Mouse (Mus musculus) left cerebral cortex, adult 2 months (tissue): ENCODE measurements around the gene Pax7. TPM values are rescaled to one million over a fixed set of nuclear protein-coding genes. Genes with fewer than 3 reads are reported as not detected.

Experiments used
- DNase-seq, 2 experiments: peaks; one replicate each; pipeline ENCODE4 v3.0.0; 2021 to 2022; ENCODE audit warnings: low spot score in 2 of 2, mixed read lengths in 1 of 2; ENCODE audit errors: extremely low spot score in 1 of 2
- H3K27ac ChIP-seq: fragments of 200-600 bp; 2 replicates; pipeline ENCODE4 v1.8.1; 2022
- H3K4me3 ChIP-seq: fragments of 200-600 bp; 2 replicates; pipeline ENCODE4 v1.8.1; 2022
- CTCF ChIP-seq: fragments of 200-600 bp; IDR thresholded peaks from 2 replicates; pipeline ENCODE4 v1.8.1; 2022; ENCODE audit warnings: antibody characterized with exemption, mild to moderate bottlenecking, moderate library complexity
- intact Hi-C: fragments of 180-260 bp; cut with DNase I; formaldehyde crosslinking; loops from one replicate; pipeline ENCODE4 v1.15.1; 2025
- total RNA-seq, 2 experiments: library from RNA; stranded (reverse); gene quantifications; 2 replicates each; pipeline ENCODE4 v1.2.3; 2021

Gene Pax7
- total RNA-seq, 2 experiments from 2014 or later: not detected

DNA sequence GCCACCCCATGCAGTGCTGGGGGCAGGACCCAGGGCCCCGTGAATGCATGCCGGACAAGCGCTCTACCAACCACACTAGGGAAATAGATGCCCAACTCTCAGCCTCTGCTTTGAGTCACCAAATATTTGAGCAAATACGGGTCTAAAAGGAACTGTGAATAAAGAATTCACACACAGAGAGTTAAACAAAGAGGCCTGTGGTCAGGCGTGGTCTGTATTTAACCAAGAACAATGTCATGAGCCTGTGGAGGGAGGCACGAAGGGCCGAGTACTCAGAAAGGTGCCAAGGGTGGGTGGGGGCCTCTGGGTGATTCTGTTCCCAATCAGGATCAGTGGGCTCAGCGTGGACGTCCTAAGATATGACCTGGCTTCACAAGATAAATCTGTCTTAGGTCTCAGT is 145.3 kb downstream of the Pax7 start:
- no peak overlapping the region for H3K27ac ChIP-seq
- H3K4me3 ChIP-seq: no peak overlapping the region
- intact Hi-C loops: no loop called here

More for the DNA sequence above, 145.3 kb downstream of the Pax7 start:
- DNase-seq: no peak
- no peak for TF ChIP-seq CTCF

Other genes starting within 250 kb of the Pax7 start
- not detected for gene Gm21969, start 230.3 kb downstream of the Pax7 start, total RNA-seq
- 10 to 100 TPM; 16.9 to 17.0 TPM for gene Aldh4a1, start 210.7 kb downstream of the Pax7 start, total RNA-seq
- not detected for gene Tas1r2, start 180.0 kb downstream of the Pax7 start, total RNA-seq
- gene Klhdc7a, start 134.5 kb upstream of the Pax7 start, total RNA-seq: 1 to 10 TPM; 9.4 to 9.6 TPM